Mouse (Mus musculus): Measurements from ENCODE around the gene Stk25. TPM values are rescaled to one million over a fixed set of nuclear protein-coding genes. Genes with fewer than 3 reads are reported as not detected.

The Stk25 gene
- total and polyA plus RNA-seq, 3 experiments: 81.2 to 104 (median 90.4) TPM

DNA sequence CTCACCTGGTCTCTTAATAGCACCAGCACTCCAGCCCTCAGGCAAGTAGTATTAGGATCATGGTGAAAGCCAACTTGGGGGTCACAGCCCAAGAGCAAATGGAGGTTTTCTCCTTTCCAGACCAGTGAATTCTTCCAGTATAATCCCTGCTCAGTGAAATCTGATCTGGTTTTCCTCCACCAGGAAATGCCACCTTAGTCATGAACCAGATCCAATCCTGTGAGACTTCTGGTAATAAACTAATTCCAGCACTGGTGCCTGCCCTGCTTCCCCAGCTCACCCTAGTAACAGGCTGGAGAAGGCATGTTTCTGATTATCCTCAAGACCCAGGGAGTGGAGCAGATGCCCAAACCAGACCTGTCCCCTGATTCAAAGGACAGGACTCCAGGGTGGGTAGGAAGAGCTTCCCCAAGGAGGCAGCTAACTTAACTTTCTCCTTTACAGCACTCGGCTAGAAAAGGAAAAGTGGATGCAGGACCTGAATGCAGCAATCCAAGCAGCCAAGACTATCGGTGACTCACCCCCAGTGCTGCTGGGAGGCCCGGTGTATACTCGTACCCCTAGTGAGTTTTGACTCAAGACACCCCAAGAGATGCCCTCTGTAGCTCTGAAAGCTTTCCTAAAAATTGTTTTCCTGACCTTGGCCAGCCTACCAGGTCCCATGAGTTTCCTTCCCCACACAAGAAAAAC, 40.3 kb downstream of the Stk25 start:
- no peak for DNase-seq
- intact Hi-C loops (cut with DNase I): no loop called here
- H3K27me3 ChIP-seq (ENCODE audit: control insufficient read depth, insufficient read depth, low read length): no peaks in the 10 kb centered on the region
- H3K36me3 ChIP-seq (ENCODE audit: control insufficient read depth, insufficient read depth, low read length): no peaks in the 10 kb centered on the region
- H3K27ac ChIP-seq: no peak overlapping the region
- H3K4me3 ChIP-seq: no peak overlapping the region
- 82% methylated on average over 4 of the region's 4 CpGs for WGBS
- H3K4me1 ChIP-seq (ENCODE audit: control insufficient read depth, insufficient read depth, low read length): no peaks in the 10 kb centered on the region
- H3K9ac ChIP-seq (ENCODE audit: low read depth, low read length): no peak overlapping the region
- no peaks in the 10 kb centered on the region for H3K79me2 ChIP-seq (replicated peaks; ENCODE audit: control insufficient read depth, insufficient read depth, low read length)
- TF ChIP-seq POLR2A (IDR thresholded peaks at IDR 0.05; ENCODE audit: insufficient read depth, low read depth, low read length) (no peak), EP300 (IDR thresholded peaks at IDR 0.05; ENCODE audit: insufficient read depth, low read depth, low read length) (no peak), CTCF (IDR thresholded peaks at IDR 0.05) (no peak)

DNA sequence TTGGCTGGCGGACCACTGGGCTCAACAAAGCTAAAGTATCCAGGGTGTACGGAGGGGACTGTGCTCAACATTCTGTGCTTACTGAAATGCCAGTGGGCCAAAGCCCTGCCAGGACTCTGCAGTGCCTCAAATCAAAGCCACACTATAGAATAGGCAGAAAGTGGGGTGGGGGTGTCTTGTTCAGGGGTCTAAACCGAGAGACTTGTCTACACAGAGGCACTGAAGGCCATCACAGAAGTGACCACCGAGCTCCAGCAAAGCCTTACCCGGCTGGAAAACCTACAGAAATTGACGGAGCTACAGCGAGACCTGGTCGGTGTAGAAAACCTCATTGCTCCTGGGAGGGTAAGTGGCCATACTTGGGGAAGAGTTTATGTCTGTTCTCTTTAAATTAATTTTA, 48.7 kb downstream of the Stk25 start:
- intact Hi-C loops (cut with DNase I): no loop called here
- H3K79me2 ChIP-seq (replicated peaks; ENCODE audit: control insufficient read depth, insufficient read depth, low read length): no peaks in the 10 kb centered on the region
- H3K4me3 ChIP-seq: no peak overlapping the region
- 88% methylated on average over 8 of the region's 8 CpGs for WGBS
- TF ChIP-seq POLR2A (IDR thresholded peaks at IDR 0.05; ENCODE audit: insufficient read depth, low read depth, low read length) (no peak), EP300 (IDR thresholded peaks at IDR 0.05; ENCODE audit: insufficient read depth, low read depth, low read length) (no peak), CTCF (IDR thresholded peaks at IDR 0.05) (no peak)
- no peaks in the 10 kb centered on the region for H3K4me1 ChIP-seq (ENCODE audit: control insufficient read depth, insufficient read depth, low read length)
- H3K27ac ChIP-seq: no peak overlapping the region
- no peaks in the 10 kb centered on the region for H3K36me3 ChIP-seq (ENCODE audit: control insufficient read depth, insufficient read depth, low read length)
- no peak for DNase-seq
- H3K27me3 ChIP-seq (ENCODE audit: control insufficient read depth, insufficient read depth, low read length): no peaks in the 10 kb centered on the region
- no peak overlapping the region for H3K9ac ChIP-seq (ENCODE audit: low read depth, low read length)

DNA sequence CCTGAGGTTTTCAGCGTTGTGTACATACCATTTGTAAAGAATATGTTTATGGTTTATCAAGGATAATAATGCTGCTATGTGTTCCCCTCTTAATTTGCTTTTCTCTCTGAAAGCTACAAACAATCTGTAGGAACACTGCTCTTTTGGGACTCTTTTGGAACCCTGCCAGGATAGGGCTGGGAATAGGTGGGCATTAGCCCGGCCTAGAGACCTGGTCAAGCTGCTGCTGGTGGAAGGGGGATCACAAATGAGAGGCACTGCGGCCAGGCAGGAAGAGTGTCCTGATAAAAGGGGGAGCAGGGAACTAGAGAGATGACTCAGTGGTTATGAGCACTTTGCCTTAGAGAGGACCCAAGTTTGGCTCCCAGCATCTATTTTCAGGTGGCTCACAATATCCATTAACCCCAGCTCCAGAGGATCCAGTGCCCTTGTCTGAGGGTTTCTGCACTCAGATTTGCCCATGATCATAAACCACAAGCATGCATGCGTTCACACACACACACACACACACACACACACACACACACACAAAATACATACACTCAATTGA, 49.7 kb downstream of the Stk25 start:
- WGBS: 63% methylated on average over 4 of the region's 4 CpGs

DNA sequence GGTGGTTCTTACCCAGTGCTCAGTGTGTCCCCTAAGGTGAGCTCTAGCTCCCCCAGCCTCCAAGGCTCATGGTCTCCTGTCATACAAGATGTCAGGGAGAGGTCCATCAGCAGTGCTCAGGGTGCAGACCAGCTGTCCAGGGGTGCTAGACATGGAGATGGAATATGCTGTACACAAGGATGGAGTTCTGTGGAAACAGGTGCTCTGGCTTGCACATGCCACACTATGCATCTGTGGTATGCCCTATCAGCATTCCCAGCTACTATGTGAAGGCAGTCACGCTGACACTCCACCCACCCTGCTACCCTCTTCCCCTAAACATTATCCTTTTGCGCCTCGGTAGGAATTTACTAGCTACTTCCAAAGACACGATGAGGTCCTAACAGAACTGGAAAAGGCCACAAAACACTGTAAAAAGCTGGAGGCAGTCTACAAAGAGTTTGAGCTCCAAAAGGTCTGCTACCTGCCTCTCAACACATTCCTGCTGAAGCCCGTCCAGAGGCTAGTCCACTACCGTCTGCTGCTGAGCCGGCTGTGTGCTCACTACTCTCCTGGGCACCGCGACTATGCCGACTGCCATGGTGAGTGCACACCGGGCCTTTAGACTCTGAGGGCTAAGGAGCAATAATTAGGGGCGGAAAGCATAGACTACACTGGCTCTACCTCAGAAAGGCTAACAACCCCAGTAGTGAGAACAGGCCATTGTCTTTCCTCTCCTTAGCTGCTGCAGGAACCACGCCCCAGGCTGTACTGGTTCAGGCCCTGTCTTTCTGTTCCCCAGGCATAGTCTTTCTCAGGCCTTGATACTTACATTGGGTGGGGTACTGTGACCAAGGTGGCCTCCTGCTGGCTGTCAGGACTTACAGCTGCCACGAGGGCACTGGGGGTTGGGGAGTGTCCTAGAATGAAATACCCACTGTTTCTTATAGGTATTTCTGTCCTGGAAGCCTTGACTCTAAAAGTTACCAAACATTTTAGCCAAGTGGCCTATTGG, 51.1 kb downstream of the Stk25 start:
- no peak overlapping the region for H3K9ac ChIP-seq (ENCODE audit: low read depth, low read length)
- TF ChIP-seq CTCF (IDR thresholded peaks at IDR 0.05) (no peak), POLR2A (IDR thresholded peaks at IDR 0.05; ENCODE audit: insufficient read depth, low read depth, low read length) (no peak), EP300 (IDR thresholded peaks at IDR 0.05; ENCODE audit: insufficient read depth, low read depth, low read length) (no peak)
- DNase-seq: no peak
- no peaks in the 10 kb centered on the region for H3K36me3 ChIP-seq (ENCODE audit: control insufficient read depth, insufficient read depth, low read length)
- no peaks in the 10 kb centered on the region for H3K79me2 ChIP-seq (replicated peaks; ENCODE audit: control insufficient read depth, insufficient read depth, low read length)
- H3K4me3 ChIP-seq: no peak overlapping the region
- H3K27me3 ChIP-seq (ENCODE audit: control insufficient read depth, insufficient read depth, low read length): no peaks in the 10 kb centered on the region
- H3K4me1 ChIP-seq (ENCODE audit: control insufficient read depth, insufficient read depth, low read length): no peaks in the 10 kb centered on the region
- intact Hi-C loops (cut with DNase I): no loop called here
- no peak overlapping the region for H3K27ac ChIP-seq
- WGBS: 84% methylated on average over 14 of the region's 14 CpGs

More for the DNA sequence above, 49.7 kb downstream of the Stk25 start:
- H3K9ac ChIP-seq (ENCODE audit: low read depth, low read length): no peak overlapping the region
- no peaks in the 10 kb centered on the region for H3K36me3 ChIP-seq (ENCODE audit: control insufficient read depth, insufficient read depth, low read length)
- DNase-seq: no peak
- no peak overlapping the region for H3K4me3 ChIP-seq
- H3K27ac ChIP-seq: no peak overlapping the region
- intact Hi-C loops (cut with DNase I): no loop called here
- no peaks in the 10 kb centered on the region for H3K79me2 ChIP-seq (replicated peaks; ENCODE audit: control insufficient read depth, insufficient read depth, low read length)
- TF ChIP-seq POLR2A (IDR thresholded peaks at IDR 0.05; ENCODE audit: insufficient read depth, low read depth, low read length) (no peak), CTCF (IDR thresholded peaks at IDR 0.05) (no peak), EP300 (IDR thresholded peaks at IDR 0.05; ENCODE audit: insufficient read depth, low read depth, low read length) (no peak)
- H3K4me1 ChIP-seq (ENCODE audit: control insufficient read depth, insufficient read depth, low read length): no peaks in the 10 kb centered on the region
- no peaks in the 10 kb centered on the region for H3K27me3 ChIP-seq (ENCODE audit: control insufficient read depth, insufficient read depth, low read length)

DNA sequence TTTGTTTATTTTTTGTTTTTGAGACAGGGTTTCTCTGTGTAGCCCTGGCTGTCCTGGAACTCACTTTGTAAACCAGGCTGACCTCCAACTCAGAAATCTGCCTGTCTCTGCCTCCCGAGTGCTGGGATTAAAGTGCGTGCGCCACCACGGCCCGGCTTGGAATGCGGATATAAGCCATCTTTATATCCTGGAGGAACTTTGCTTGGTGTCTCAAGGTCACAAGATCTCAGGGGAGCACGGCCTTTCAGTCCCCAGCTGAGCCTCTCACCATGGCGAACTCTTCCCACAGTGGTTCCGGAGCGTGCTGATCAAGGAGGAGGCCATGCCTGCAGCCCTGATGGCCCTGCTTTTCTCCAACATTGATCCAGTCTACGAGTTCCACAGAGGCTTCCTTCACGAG, 54.5 kb downstream of the Stk25 start:
- intact Hi-C loops (cut with DNase I): no loop called here
- Histone ChIP-seq H3K27me3 (ENCODE audit: control insufficient read depth, insufficient read depth, low read length) (no peaks in the 10 kb centered on the region), H3K4me1 (ENCODE audit: control insufficient read depth, insufficient read depth, low read length) (no peaks in the 10 kb centered on the region), H3K27ac (no peak overlapping the region), H3K79me2 (replicated peaks; ENCODE audit: control insufficient read depth, insufficient read depth, low read length) (no peaks in the 10 kb centered on the region), H3K36me3 (ENCODE audit: control insufficient read depth, insufficient read depth, low read length) (no peaks in the 10 kb centered on the region), H3K9ac (ENCODE audit: low read depth, low read length) (no peak overlapping the region), H3K4me3 (no peak overlapping the region)
- WGBS: 93% methylated on average over 12 of the region's 12 CpGs
- TF ChIP-seq CTCF (IDR thresholded peaks at IDR 0.05) (no peak), POLR2A (IDR thresholded peaks at IDR 0.05; ENCODE audit: insufficient read depth, low read depth, low read length) (no peak), EP300 (IDR thresholded peaks at IDR 0.05; ENCODE audit: insufficient read depth, low read depth, low read length) (no peak)
- no peak for DNase-seq
